Mouse (Mus musculus) stomach, postnatal 0 days (tissue): Measurements from ENCODE around the gene Ufsp2.
A peak's percentile ranks its signal among the peaks of the same experiment; 100 is the strongest.

Source experiments
- CTCF ChIP-seq: IDR thresholded peaks from 2 replicates; pipeline ENCODE4 v1.5.1; 2016; ENCODE audit warnings: antibody characterized with exemption, low read depth, mild to moderate bottlenecking, moderate library complexity
- EP300 ChIP-seq: optimal IDR thresholded peaks from 2 replicates; pipeline ENCODE3; 2016; ENCODE audit warnings: antibody characterized with exemption

DNA sequence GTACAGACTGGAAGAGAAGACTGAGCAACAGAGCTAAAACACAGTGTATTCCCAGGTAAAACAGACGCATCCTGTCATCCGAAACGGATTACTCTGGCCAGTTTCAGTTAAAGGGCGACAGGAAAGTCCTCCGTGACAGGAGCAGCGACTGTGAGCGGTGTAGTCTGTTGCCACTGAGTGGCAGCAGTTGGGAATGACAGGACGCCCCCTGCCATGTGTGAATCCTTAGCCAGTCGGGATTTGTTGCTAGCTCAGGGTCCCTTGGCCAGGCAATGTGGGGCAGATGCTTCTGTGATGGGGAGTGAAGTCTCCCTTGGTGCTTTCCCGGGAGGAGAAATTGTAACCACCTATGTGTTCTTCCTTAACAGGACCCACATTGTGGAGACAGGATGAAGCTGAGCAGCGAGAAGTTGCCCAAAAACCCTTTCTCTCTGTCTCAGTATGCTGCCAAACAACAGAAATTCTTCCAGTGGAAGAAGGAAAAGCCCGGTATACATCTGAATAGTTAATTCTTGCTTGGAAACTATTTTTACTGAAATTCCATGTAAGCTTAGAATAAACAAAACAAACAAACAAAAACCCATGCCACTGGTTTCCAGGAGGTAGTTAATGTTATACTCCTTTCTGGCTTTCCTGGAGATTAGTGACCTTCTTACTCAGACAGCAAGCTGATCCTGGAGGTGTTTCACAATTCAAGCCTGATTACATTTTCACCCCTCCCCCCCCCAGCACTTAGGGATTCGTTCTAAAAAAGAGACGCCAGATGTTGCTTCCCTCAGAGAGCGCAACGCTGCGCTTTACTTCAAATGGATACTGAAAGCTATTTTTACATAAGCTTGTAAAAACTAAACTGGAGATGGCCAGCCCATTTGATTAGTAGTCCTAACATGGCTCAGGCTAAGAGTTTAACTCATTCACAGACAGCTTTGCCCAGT is 35.7 kb downstream of the Ufsp2 start:
- TF ChIP-seq EP300 = no peak
- peak; percentile 55 for TF ChIP-seq CTCF
